Mouse (Mus musculus) heart, embryonic 15.5 days (tissue): ENCODE measurements around the gene Paqr4. TPM values are rescaled to one million over a fixed set of nuclear protein-coding genes. Genes with fewer than 3 reads are reported as not detected.

ENCODE experiments used
- ATAC-seq: fragments of 200-750 bp; cut with Nextera tagmentation; replicated peaks from 2 replicates; pipeline ENCODE4 v1.8.0; 2017; ENCODE audit warnings: low read depth, moderate TSS enrichment; ENCODE audit not compliant: insufficient number of reproducible peaks, insufficient read depth, low FRiP score
- H3K27ac ChIP-seq: fragments of 300-500 bp; sonication (generic); 2 replicates; pipeline ENCODE4 v1.5.1; 2015; ENCODE audit warnings: mild to moderate bottlenecking, inconsistent platforms
- H3K27me3 ChIP-seq: fragments of 300-500 bp; sonication (generic); 2 replicates; pipeline ENCODE4 v1.6.1; 2015; ENCODE audit warnings: inconsistent platforms
- H3K36me3 ChIP-seq: fragments of 300-500 bp; sonication (generic); 2 replicates; pipeline ENCODE4 v1.6.1; 2015; ENCODE audit warnings: mild to moderate bottlenecking, inconsistent platforms
- H3K4me1 ChIP-seq: fragments of 300-500 bp; sonication (generic); replicated peaks from 2 replicates; pipeline ENCODE4 v1.6.1; 2015; ENCODE audit warnings: inconsistent platforms
- H3K4me2 ChIP-seq: fragments of 300-500 bp; sonication (generic); 2 replicates; pipeline ENCODE4 v1.6.1; 2015; ENCODE audit warnings: inconsistent platforms, mild to moderate bottlenecking, moderate library complexity
- H3K4me3 ChIP-seq: fragments of 300-500 bp; sonication (generic); 2 replicates; pipeline ENCODE4 v1.5.1; 2015; ENCODE audit warnings: mild to moderate bottlenecking, inconsistent platforms
- H3K9ac ChIP-seq: fragments of 300-500 bp; sonication (generic); 2 replicates; pipeline ENCODE4 v1.6.1; 2015; ENCODE audit warnings: mild to moderate bottlenecking, inconsistent platforms
- H3K9me3 ChIP-seq: fragments of 300-500 bp; sonication (generic); replicated peaks from 2 replicates; pipeline ENCODE4 v1.6.1; 2016; ENCODE audit warnings: inconsistent platforms
- WGBS: fragments of 180-500 bp; shearing (Covaris S2); methylation state at CpG from one replicate; pipeline ENCODE4 v1.1.7; 2015; ENCODE audit warnings: mixed read lengths; 5-methylcytosine and 5-hydroxymethylcytosine counted together
- polyA plus RNA-seq: library from polyadenylated mRNA; unstranded; fragments of >200 nt; fragmentation: Nextera tagmentation; extraction: Ambion mirVana; gene quantifications from 2 replicates; pipeline ENCODE4 v1.2.1, GENCODE M21; 2015

Gene Paqr4
- polyA plus RNA-seq, 1 experiment from 2014 or later = 13.5 TPM

GRCm38 (mm10) chr17:23741359-23742209 lies 917 bp upstream of the Paqr4 start:
- H3K27ac ChIP-seq = no peak overlapping the region
- no peaks in the 10 kb centered on the region for H3K9me3 ChIP-seq
- H3K27me3 ChIP-seq = peaks cover 69% of the 10 kb centered on the region
- 44% methylated on average over 38 of the region's 38 CpGs for WGBS
- ATAC-seq = no peak
- peaks cover 59% of the 10 kb centered on the region for H3K4me1 ChIP-seq
- H3K36me3 ChIP-seq = peaks cover 3% of the 10 kb centered on the region; the same call in 1 of the 2 replicates
- peak overlapping the region; percentile 27 for H3K4me3 ChIP-seq
- no peak overlapping the region for H3K9ac ChIP-seq
- H3K4me2 ChIP-seq = peak overlapping the region; percentile 39

- H3K9me3 ChIP-seq = no peaks in the 10 kb centered on the region
- H3K9ac ChIP-seq = peak overlapping the region; percentile 74
- H3K27ac ChIP-seq = peak overlapping the region; percentile 69
- peak overlapping the region; percentile 99 for H3K4me2 ChIP-seq
- under 1% methylated on average over 45 of the region's 46 CpGs for WGBS
- H3K36me3 ChIP-seq = peaks cover 3% of the 10 kb centered on the region; the same call in 1 of the 2 replicates
- H3K27me3 ChIP-seq = peaks cover 55% of the 10 kb centered on the region
- peak overlapping the region; percentile 75 for H3K4me3 ChIP-seq
- H3K4me1 ChIP-seq = peaks cover 48% of the 10 kb centered on the region
- ATAC-seq = peak; percentile 85
Observed at GRCm38 (mm10) chr17:23740136-23740584, 507 bp downstream of the Paqr4 start.

GRCm38 (mm10) chr17:23739202-23740135 lies 1.2 kb downstream of the Paqr4 start:
- whole genome bisulfite sequencing = 2% methylated on average over 48 of the region's 48 CpGs
- Histone ChIP-seq H3K9ac (peak overlapping the region; percentile 74), H3K27ac (peak overlapping the region; percentile 69), H3K27me3 (peaks cover 48% of the 10 kb centered on the region), H3K4me1 (peaks cover 41% of the 10 kb centered on the region), H3K4me2 (peak overlapping the region; percentile 99), H3K9me3 (no peaks in the 10 kb centered on the region), H3K36me3 (peaks cover 3% of the 10 kb centered on the region; the same call in 1 of the 2 replicates), H3K4me3 (peak overlapping the region; percentile 75)
- peak; percentile 15 for ATAC-seq

- 0 out of 2 replicates have a peak overlapping the region, but pooled peaks have one; percentile 13 for H3K27ac ChIP-seq
- peaks cover 3% of the 10 kb centered on the region; the same call in 1 of the 2 replicates for H3K36me3 ChIP-seq
- H3K4me1 ChIP-seq = peaks cover 40% of the 10 kb centered on the region
- H3K4me3 ChIP-seq = peak overlapping the region; percentile 75
- H3K27me3 ChIP-seq = peaks cover 42% of the 10 kb centered on the region
- H3K9ac ChIP-seq = peak overlapping the region; percentile 74
- H3K9me3 ChIP-seq = no peaks in the 10 kb centered on the region
- peak overlapping the region; percentile 99 for H3K4me2 ChIP-seq
- ATAC-seq = no peak
- 51% methylated on average over 2 of the region's 2 CpGs for WGBS
Observed at GRCm38 (mm10) chr17:23738836-23739201, 1.8 kb downstream of the Paqr4 start.

- Histone ChIP-seq H3K9me3 (no peaks in the 10 kb centered on the region), H3K9ac (no peak overlapping the region), H3K27me3 (peaks cover 31% of the 10 kb centered on the region), H3K27ac (no peak overlapping the region), H3K4me3 (no peak overlapping the region), H3K4me1 (peaks cover 39% of the 10 kb centered on the region), H3K4me2 (no peak overlapping the region), H3K36me3 (peaks cover 3% of the 10 kb centered on the region; the same call in 1 of the 2 replicates)
- 64% methylated on average over 15 of the region's 15 CpGs for WGBS
- no peak for ATAC-seq
Observed at GRCm38 (mm10) chr17:23737493-23738445, 2.9 kb downstream of the Paqr4 start.

DNA sequence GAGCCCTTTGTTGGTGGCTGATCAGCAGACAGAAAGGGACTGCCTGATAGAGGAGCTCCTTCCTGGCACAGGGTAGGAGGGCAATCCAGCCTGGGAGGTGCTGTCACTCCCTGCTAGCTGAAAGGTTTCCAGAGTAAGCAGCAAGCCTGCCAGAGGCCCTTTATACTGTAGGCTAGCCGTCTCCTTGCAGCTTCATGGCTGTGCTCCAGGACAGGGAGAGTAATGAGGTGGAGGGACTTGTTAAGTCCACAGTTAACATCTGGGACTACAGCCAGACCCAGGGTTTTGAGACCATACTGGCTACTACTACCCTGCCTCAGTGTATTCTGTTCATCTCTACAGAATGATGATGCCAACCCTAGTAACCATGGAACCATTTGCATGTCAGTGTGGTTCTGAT lies 6.3 kb downstream of the Paqr4 start:
- Histone ChIP-seq H3K27ac (no peak overlapping the region), H3K4me3 (no peak overlapping the region), H3K9me3 (no peaks in the 10 kb centered on the region), H3K4me1 (peaks cover 13% of the 10 kb centered on the region), H3K36me3 (peaks cover 3% of the 10 kb centered on the region; the same call in 1 of the 2 replicates), H3K27me3 (peaks cover 8% of the 10 kb centered on the region; the same call in 1 of the 2 replicates), H3K9ac (no peak overlapping the region), H3K4me2 (no peak overlapping the region)
- 0 out of 2 replicates have a peak, but pooled peaks have one; percentile 5 for ATAC-seq
- 41% methylated on average over 1 of the region's 1 CpGs for WGBS

DNA sequence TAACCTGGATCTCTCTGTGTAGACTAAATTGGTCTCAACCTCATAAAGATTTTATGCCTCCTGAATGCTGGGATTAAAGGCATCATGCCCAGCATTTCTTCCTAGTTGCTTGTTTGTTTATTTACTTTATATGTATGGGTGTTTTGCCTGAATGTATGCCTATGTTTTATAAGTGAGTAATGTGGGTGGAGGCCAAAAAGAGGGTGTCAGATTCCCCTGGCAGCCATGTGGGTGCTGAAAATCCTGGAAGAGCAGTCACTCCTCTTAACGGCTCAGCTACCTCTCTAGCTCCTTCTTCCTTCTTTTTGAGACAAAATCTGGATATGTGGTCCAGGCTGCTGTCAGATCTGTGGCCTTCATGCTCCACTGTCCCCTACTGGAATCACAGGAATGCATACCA lies 10.2 kb downstream of the Paqr4 start:
- no peaks in the 10 kb centered on the region for H3K36me3 ChIP-seq
- no peak overlapping the region for H3K27ac ChIP-seq
- H3K4me2 ChIP-seq = no peak overlapping the region
- H3K4me1 ChIP-seq = peaks cover 13% of the 10 kb centered on the region
- H3K4me3 ChIP-seq = no peak overlapping the region
- H3K9me3 ChIP-seq = no peaks in the 10 kb centered on the region
- H3K27me3 ChIP-seq = no peaks in the 10 kb centered on the region
- no peak overlapping the region for H3K9ac ChIP-seq
- ATAC-seq = no peak
- WGBS = 45% methylated on average over 1 of the region's 1 CpGs

GRCm38 (mm10) chr17:23726758-23727142 lies 13.9 kb downstream of the Paqr4 start:
- peak overlapping the region; percentile 83 for H3K27ac ChIP-seq
- peak overlapping the region; percentile 65 for H3K4me3 ChIP-seq
- peak overlapping the region; percentile 74 for H3K9ac ChIP-seq
- peak; percentile 89 for ATAC-seq
- no peaks in the 10 kb centered on the region for H3K9me3 ChIP-seq
- H3K36me3 ChIP-seq = no peaks in the 10 kb centered on the region
- 0% methylated on average over 20 of the region's 20 CpGs for WGBS
- peak overlapping the region; percentile 68 for H3K4me2 ChIP-seq
- peaks cover 14% of the 10 kb centered on the region for H3K4me1 ChIP-seq
- H3K27me3 ChIP-seq = no peaks in the 10 kb centered on the region

- Histone ChIP-seq H3K36me3 (no peaks in the 10 kb centered on the region), H3K27ac (peak within 1 kb of the TSS; percentile 83), H3K9me3 (no peaks in the 10 kb centered on the region), H3K4me2 (peak within 1 kb of the TSS; percentile 68), H3K4me3 (peak within 1 kb of the TSS; percentile 65), H3K27me3 (no peaks in the 10 kb centered on the region), H3K9ac (peak within 1 kb of the TSS; percentile 74), H3K4me1 (peaks cover 14% of the 10 kb centered on the region)
- 1% methylated on average over 72 of the region's 73 CpGs for WGBS
- ATAC-seq = peak; percentile 93
Observed at GRCm38 (mm10) chr17:23725999-23726757, 14.5 kb downstream of the Paqr4 start, which contains the start of gene Pkmyt1. Pkmyt1 (plus strand) TSS chr17:23726336.
